Mouse (Mus musculus) stomach, embryonic 15.5 days (tissue): Measurements from ENCODE around the gene Pdzd7. TPM values are rescaled to one million over a fixed set of nuclear protein-coding genes. Genes with fewer than 3 reads are reported as not detected.
A peak's percentile ranks its signal among the peaks of the same experiment; 100 is the strongest.

Experiments
- ATAC-seq: fragments of 200-750 bp; cut with Nextera tagmentation; 2 replicates; pipeline ENCODE4 v1.8.0; 2017; ENCODE audit warnings: low read depth, moderate number of reproducible peaks, moderate TSS enrichment; ENCODE audit not compliant: insufficient read depth, low FRiP score
- H3K27ac ChIP-seq: fragments of 300-500 bp; sonication (generic); 2 replicates; pipeline ENCODE4 v1.5.1; 2015; ENCODE audit warnings: mild to moderate bottlenecking, inconsistent platforms
- H3K27me3 ChIP-seq: fragments of 300-500 bp; sonication (generic); replicated peaks from 2 replicates; pipeline ENCODE4 v1.6.1; 2015; ENCODE audit warnings: inconsistent platforms
- H3K36me3 ChIP-seq: fragments of 300-500 bp; sonication (generic); 2 replicates; pipeline ENCODE4 v1.6.1; 2015; ENCODE audit warnings: inconsistent platforms
- H3K4me1 ChIP-seq: fragments of 300-500 bp; sonication (generic); 2 replicates; pipeline ENCODE4 v1.6.1; 2015; ENCODE audit warnings: inconsistent platforms
- H3K4me2 ChIP-seq: fragments of 300-500 bp; sonication (generic); 2 replicates; pipeline ENCODE4 v1.6.1; 2015; ENCODE audit warnings: mild to moderate bottlenecking, inconsistent platforms
- H3K4me3 ChIP-seq: fragments of 300-500 bp; sonication (generic); replicated peaks from 2 replicates; pipeline ENCODE4 v1.5.1; 2015; ENCODE audit warnings: inconsistent platforms
- H3K9ac ChIP-seq: fragments of 300-500 bp; sonication (generic); 2 replicates; pipeline ENCODE4 v1.6.1; 2015; ENCODE audit warnings: inconsistent platforms
- H3K9me3 ChIP-seq: fragments of 300-500 bp; sonication (generic); 2 replicates; pipeline ENCODE4 v1.6.1; 2016; ENCODE audit warnings: inconsistent platforms
- WGBS: fragments of 180-500 bp; shearing (Covaris S2); methylation state at CpG from one replicate; pipeline ENCODE4 v1.1.7; 2015; 5-methylcytosine and 5-hydroxymethylcytosine counted together
- polyA plus RNA-seq: library from polyadenylated mRNA; unstranded; fragments of >200 nt; fragmentation: Nextera tagmentation; extraction: Ambion mirVana; gene quantifications from 2 replicates; pipeline ENCODE4 v1.2.1, GENCODE M21; 2015

Gene Pdzd7
- polyA plus RNA-seq, 1 experiment from 2014 or later, result 0.33 TPM

- 66% methylated on average over 7 of the region's 7 CpGs for WGBS
- Histone ChIP-seq H3K4me3 (peak overlapping the region; percentile 62), H3K4me2 (peak overlapping the region; percentile 83), H3K36me3 (no peaks in the 10 kb centered on the region), H3K9ac (no peak overlapping the region; the same call in 1 of the 2 replicates), H3K9me3 (no peaks in the 10 kb centered on the region), H3K4me1 (peaks cover 18% of the 10 kb centered on the region), H3K27me3 (no peaks in the 10 kb centered on the region), H3K27ac (peak overlapping the region; percentile 98; the same call in 1 of the 2 replicates)
- no peak for ATAC-seq
Observed at GRCm38 (mm10) chr19:45056908-45057698, 11.6 kb upstream of the Pdzd7 start.

- H3K4me3 ChIP-seq, result no peak overlapping the region
- H3K9me3 ChIP-seq, result no peaks in the 10 kb centered on the region
- H3K27ac ChIP-seq, result no peak overlapping the region
- H3K36me3 ChIP-seq, result no peaks in the 10 kb centered on the region
- H3K4me1 ChIP-seq, result peaks cover 18% of the 10 kb centered on the region
- no peak for ATAC-seq
- H3K4me2 ChIP-seq, result no peak overlapping the region
- H3K9ac ChIP-seq, result no peak overlapping the region
- WGBS, result 36% methylated on average over 4 of the region's 4 CpGs
- H3K27me3 ChIP-seq, result no peaks in the 10 kb centered on the region
Observed at GRCm38 (mm10) chr19:45056364-45056763, 10.8 kb upstream of the Pdzd7 start.

DNA sequence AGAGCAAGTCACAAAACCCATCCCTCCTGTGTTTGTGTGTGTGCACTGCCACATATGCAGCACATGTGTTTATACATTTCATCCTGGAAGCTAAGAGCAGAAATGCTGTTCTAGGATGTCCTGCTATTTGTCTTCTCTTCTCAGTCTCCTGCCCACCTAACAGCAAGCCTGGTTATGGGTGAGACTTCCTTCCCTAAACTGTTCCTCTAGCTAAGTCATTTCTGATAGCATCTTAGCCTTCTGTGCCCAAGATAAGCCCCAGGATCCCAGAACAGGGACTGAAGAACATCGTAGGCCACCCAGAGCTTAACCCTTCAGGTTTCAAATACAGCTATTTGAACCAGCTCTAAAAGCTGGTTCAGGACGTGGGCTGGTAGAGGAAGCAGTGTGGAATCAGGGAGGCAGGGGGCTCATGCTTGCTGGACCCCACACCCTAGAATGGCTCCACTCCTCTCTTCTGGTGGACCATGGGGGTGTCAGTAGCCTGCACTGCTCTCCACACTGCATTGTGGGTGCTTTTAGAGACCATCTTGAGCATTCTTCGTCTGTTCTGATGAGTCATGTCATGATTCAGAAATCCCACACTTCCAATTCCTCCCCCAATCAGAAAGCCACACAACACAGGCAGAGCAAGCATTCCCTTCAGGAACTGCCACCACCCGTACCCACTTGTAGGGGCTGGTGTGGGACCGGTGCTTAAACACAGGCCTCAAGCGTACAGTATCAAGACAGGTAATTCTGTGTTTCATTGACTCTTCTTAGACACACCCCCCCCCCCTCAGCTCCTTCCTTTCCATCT lies 9.6 kb upstream of the Pdzd7 start:
- Histone ChIP-seq H3K27me3 (no peaks in the 10 kb centered on the region), H3K27ac (no peak overlapping the region), H3K36me3 (no peaks in the 10 kb centered on the region), H3K4me1 (peaks cover 18% of the 10 kb centered on the region), H3K9me3 (no peaks in the 10 kb centered on the region), H3K4me2 (no peak overlapping the region), H3K9ac (no peak overlapping the region), H3K4me3 (no peak overlapping the region)
- no peak for ATAC-seq
- 79% methylated on average over 6 of the region's 6 CpGs for WGBS

GRCm38 (mm10) chr19:45053451-45053850 lies 7.9 kb upstream of the Pdzd7 start:
- H3K36me3 ChIP-seq, result no peaks in the 10 kb centered on the region
- 91% methylated on average over 8 of the region's 8 CpGs for WGBS
- no peaks in the 10 kb centered on the region for H3K27me3 ChIP-seq
- H3K4me2 ChIP-seq, result no peak overlapping the region
- no peak overlapping the region for H3K9ac ChIP-seq
- H3K4me1 ChIP-seq, result peaks cover 17% of the 10 kb centered on the region
- H3K4me3 ChIP-seq, result no peak overlapping the region
- H3K9me3 ChIP-seq, result no peaks in the 10 kb centered on the region
- H3K27ac ChIP-seq, result no peak overlapping the region
- no peak for ATAC-seq

DNA sequence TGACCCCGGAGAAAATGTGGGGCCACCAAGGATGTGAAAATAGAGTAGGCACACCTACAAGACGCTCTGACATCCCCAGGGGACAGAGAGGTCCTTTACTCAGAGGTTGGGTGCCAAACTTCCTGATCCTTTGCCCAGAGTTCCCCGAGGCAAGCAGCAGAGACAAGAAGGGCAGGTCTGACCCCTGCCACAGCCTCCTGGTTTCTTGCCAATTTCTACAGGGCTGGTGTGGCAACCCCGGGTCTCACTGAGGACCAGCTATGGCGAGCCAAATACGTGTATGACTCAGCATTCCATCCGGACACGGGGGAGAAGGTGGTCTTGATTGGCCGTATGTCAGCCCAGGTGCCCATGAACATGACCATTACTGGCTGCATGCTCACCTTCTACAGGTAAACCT lies 4.0 kb upstream of the Pdzd7 start:
- Histone ChIP-seq H3K4me3 (no peak overlapping the region), H3K9ac (no peak overlapping the region), H3K4me2 (no peak overlapping the region), H3K27ac (no peak overlapping the region), H3K27me3 (peaks cover 14% of the 10 kb centered on the region), H3K36me3 (no peaks in the 10 kb centered on the region), H3K4me1 (peaks cover 30% of the 10 kb centered on the region), H3K9me3 (no peaks in the 10 kb centered on the region)
- ATAC-seq, result no peak
- WGBS, result 74% methylated on average over 9 of the region's 9 CpGs

GRCm38 (mm10) chr19:45048644-45049365 lies 3.3 kb upstream of the Pdzd7 start:
- no peak overlapping the region for H3K9ac ChIP-seq
- WGBS, result 73% methylated on average over 12 of the region's 12 CpGs

DNA sequence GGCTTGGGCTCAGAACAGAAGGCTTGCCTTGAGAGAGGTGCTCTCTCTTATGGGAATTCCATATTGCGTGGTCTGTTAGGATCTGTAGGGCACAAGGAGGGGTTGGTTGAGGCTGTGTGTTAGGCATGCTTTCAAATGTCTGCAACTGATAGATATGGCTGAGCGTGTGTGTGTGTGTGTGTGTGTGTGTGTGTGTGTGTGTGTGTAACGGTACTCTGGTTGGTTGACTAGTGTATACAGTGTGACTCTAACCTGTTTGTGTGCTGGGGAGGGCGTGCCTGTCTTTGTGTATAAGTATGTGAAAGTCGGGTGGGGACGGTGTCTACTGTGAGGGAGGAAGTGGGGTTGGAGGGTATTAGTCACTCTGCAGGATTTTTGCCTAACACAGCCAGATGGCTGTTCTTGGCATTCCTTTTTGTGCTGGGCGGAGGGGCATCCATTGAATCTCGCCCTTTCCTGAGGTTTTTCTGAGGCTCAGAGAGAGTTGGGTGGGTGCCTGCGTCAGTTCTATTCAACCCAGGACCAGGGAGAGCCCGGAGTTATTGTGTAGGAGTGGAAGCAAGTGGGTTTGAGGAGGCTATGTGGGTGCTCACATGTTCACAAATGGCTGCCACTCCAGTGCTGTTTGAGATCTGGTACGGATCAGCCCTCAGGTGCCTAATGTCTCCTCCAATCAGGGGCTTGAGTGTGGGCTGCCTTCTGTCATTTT lies 2.6 kb upstream of the Pdzd7 start:
- H3K36me3 ChIP-seq, result no peaks in the 10 kb centered on the region
- peak; percentile 71 for ATAC-seq
- WGBS, result 14% methylated on average over 11 of the region's 11 CpGs
- peak overlapping the region; percentile 54 for H3K4me3 ChIP-seq
- peak overlapping the region; percentile 92 for H3K4me2 ChIP-seq
- H3K27ac ChIP-seq, result peak overlapping the region; percentile 95
- peak overlapping the region; percentile 47 for H3K9ac ChIP-seq
- no peaks in the 10 kb centered on the region for H3K9me3 ChIP-seq
- H3K4me1 ChIP-seq, result peaks cover 30% of the 10 kb centered on the region
- peaks cover 18% of the 10 kb centered on the region for H3K27me3 ChIP-seq

More at GRCm38 (mm10) chr19:45048644-45049365, 3.3 kb upstream of the Pdzd7 start:
- H3K9me3 ChIP-seq, result no peaks in the 10 kb centered on the region
- peak overlapping the region; percentile 95 for H3K27ac ChIP-seq
- peaks cover 18% of the 10 kb centered on the region for H3K27me3 ChIP-seq
- no peak for ATAC-seq
- H3K4me2 ChIP-seq, result peak overlapping the region; percentile 92
- H3K4me1 ChIP-seq, result peaks cover 30% of the 10 kb centered on the region
- H3K36me3 ChIP-seq, result no peaks in the 10 kb centered on the region
- H3K4me3 ChIP-seq, result peak overlapping the region; percentile 54

- WGBS, result 0% methylated on average over 26 of the region's 26 CpGs
- Histone ChIP-seq H3K36me3 (no peaks in the 10 kb centered on the region), H3K4me2 (peak within 1 kb of the TSS; percentile 92), H3K27ac (peak within 1 kb of the TSS; percentile 95), H3K4me1 (peaks cover 30% of the 10 kb centered on the region), H3K9ac (peak within 1 kb of the TSS; percentile 47), H3K27me3 (peaks cover 18% of the 10 kb centered on the region), H3K9me3 (no peaks in the 10 kb centered on the region), H3K4me3 (peak within 1 kb of the TSS; percentile 54)
- peak; percentile 80 for ATAC-seq
Observed at GRCm38 (mm10) chr19:45047417-45047934, 2.0 kb upstream of the Pdzd7 start, which contains the start of gene Sfxn3. Gene Sfxn3, plus strand, starts transcription at chr19:45047503.

- Histone ChIP-seq H3K27ac (peak overlapping the region; percentile 95), H3K36me3 (no peaks in the 10 kb centered on the region), H3K4me2 (peak overlapping the region; percentile 92), H3K4me3 (peak overlapping the region; percentile 54), H3K9me3 (no peaks in the 10 kb centered on the region), H3K27me3 (peaks cover 18% of the 10 kb centered on the region), H3K9ac (peak overlapping the region; percentile 47; the same call in 1 of the 2 replicates), H3K4me1 (peaks cover 30% of the 10 kb centered on the region)
- ATAC-seq, result peak; percentile 44; the same call in 1 of the 2 replicates
- 1% methylated on average over 34 of the region's 34 CpGs for WGBS
Observed at GRCm38 (mm10) chr19:45046523-45047321, 1.2 kb upstream of the Pdzd7 start.

DNA sequence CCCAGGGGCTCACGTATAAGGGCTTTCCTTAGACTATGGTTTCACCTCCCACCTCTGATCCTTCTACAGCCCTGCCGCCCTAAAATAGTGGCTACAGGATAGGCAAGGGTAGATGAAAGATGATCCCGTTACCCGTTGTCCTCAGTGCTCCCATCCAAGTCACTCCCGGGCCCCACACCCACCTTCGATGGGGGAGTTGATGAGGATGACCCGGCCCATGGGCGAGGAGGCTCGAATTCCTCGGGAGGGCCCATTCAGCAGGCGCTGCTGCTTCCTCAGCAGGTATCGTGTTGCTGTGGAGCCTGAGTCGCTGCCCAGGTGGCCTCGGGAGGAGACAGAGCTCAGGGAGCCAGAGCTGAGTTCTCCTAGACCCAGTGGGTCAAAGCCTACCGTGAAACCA lies 281 bp downstream of the Pdzd7 start:
- H3K27ac ChIP-seq, result no peak overlapping the region
- no peak overlapping the region for H3K4me2 ChIP-seq
- H3K27me3 ChIP-seq, result peaks cover 22% of the 10 kb centered on the region
- no peaks in the 10 kb centered on the region for H3K9me3 ChIP-seq
- WGBS, result 41% methylated on average over 15 of the region's 15 CpGs
- H3K9ac ChIP-seq, result no peak overlapping the region
- peaks cover 30% of the 10 kb centered on the region for H3K4me1 ChIP-seq
- H3K36me3 ChIP-seq, result no peaks in the 10 kb centered on the region
- ATAC-seq, result no peak
- no peak overlapping the region for H3K4me3 ChIP-seq
